Mouse (Mus musculus): ENCODE results near the gene Trmt10a. TPM values are rescaled to one million over a fixed set of nuclear protein-coding genes. Genes with fewer than 3 reads are reported as not detected.

The Trmt10a gene
- polyA plus RNA-seq, 1 experiment, result 1.6 TPM

DNA sequence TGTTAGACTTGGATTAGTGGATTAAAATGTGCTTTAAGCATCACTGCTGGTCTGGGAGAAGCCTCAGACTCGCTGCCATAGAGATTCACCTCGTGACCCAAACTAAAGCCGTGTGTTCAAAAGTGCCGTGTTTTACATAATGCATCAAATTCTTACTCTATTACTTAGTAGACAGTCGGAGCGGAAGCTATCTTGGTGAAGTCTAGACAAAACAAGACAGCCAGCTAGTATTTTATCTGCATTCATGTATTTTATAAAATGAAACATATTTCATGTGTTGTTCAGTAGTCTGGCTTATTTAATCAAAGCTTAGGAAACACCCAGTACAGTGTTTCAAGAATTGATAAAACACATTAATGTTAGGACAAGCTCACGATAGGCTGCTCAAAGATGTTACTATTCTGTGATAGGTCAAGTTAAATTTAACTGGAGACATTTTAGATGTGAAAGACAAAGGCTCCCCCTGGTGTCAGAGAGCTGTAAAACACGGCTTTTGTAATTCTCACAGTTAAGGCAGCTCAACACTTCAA is 1.5 kb downstream of the Trmt10a start, which contains the start of gene Mttp:
Gene Mttp (minus strand): TSS at position 327 of the 530 bp plus-strand sequence.
- peak; percentile 45 for DNase-seq
- peak; percentile 38; the same call in 1 of the 2 replicates for TF ChIP-seq CTCF (IDR thresholded peaks at IDR 0.05; ENCODE audit: insufficient read depth, low read length)
- TF ChIP-seq POLR2A (IDR thresholded peaks at IDR 0.05; ENCODE audit: borderline replicate concordance, extremely low read depth, low read depth, low read length), result no peak
- WGBS, result under 1% methylated on average over 8 of the region's 8 CpGs
- H3K4me3 ChIP-seq (replicated peaks; ENCODE audit: extremely low read depth, low read depth, low read length), result peak within 1 kb of the TSS; percentile 76
- H3K4me1 ChIP-seq (ENCODE audit: control insufficient read depth, insufficient read depth, low read length), result peaks cover 3% of the 10 kb centered on the region; the same call in 1 of the 2 replicates

DNA sequence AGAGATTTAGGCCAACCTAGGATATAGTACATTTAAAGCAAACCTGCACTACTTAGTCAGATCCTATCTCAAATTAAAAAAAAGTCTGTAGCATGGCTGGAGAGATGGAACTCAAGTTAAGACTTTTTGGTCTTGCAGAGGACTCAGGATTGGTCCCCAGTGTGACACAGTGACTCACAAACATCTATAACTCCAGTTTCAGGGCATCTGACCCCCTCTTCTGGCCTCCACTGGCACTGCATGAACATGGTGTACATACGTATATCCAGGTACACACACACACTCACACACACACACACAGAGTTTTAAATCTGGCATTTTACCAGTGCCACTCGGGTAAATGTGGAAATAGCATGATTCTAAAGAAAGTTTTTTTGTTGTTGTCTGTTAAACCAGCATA is 5.6 kb downstream of the Trmt10a start:
- 88% methylated on average over 2 of the region's 2 CpGs for WGBS
- no peak for DNase-seq
- no peak for TF ChIP-seq POLR2A (IDR thresholded peaks at IDR 0.05; ENCODE audit: borderline replicate concordance, extremely low read depth, low read depth, low read length)
- no peak for TF ChIP-seq CTCF (IDR thresholded peaks at IDR 0.05; ENCODE audit: insufficient read depth, low read length)
- no peaks in the 10 kb centered on the region for H3K4me1 ChIP-seq (ENCODE audit: control insufficient read depth, insufficient read depth, low read length)
- no peak overlapping the region for H3K4me3 ChIP-seq (replicated peaks; ENCODE audit: extremely low read depth, low read depth, low read length)

DNA sequence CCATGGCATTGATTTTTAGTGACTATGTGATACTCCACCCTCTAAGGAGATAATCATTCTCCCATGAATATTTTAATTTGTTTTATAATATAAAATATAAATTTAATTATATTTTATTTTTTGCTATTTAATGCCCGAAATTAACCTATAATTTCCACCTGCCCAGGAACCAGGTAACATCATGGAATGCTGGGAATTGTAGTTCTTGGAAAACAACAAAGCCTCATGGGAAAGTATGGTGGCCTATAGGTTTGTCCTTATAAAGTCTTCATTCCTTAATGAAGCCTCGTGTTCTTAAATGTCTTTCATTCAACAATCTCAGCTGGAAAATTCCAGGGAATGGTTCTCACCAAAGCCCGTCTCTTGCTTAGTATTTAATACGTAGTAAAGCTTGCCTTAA is 11.8 kb downstream of the Trmt10a start:
- no peak overlapping the region for H3K4me3 ChIP-seq (replicated peaks; ENCODE audit: extremely low read depth, low read depth, low read length)
- no peaks in the 10 kb centered on the region for H3K4me1 ChIP-seq (ENCODE audit: control insufficient read depth, insufficient read depth, low read length)
- WGBS, result 92% methylated on average over 4 of the region's 4 CpGs
- DNase-seq, result no peak
- TF ChIP-seq CTCF (IDR thresholded peaks at IDR 0.05; ENCODE audit: insufficient read depth, low read length) (no peak), POLR2A (IDR thresholded peaks at IDR 0.05; ENCODE audit: borderline replicate concordance, extremely low read depth, low read depth, low read length) (no peak)

DNA sequence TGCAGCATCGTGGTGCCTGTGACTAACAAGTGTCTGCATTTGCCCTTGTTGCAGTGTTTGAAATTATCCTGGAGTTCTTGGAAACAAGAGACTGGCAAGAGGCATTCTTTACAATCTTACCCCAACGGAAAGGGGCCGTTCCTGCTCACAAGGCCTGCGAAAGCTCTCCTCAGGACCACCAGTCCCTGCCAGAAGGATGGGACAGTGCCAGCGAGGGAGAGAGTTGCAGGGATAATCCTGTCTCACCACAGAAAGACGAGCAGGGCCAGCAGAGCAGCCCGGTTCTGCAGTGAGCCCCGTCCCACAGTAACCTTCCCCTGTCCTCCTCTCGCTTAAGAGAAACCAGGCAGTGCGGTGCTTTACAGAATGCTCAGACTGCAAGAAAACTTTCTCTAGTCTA is 13.4 kb downstream of the Trmt10a start:
- no peak overlapping the region for H3K4me3 ChIP-seq (replicated peaks; ENCODE audit: extremely low read depth, low read depth, low read length)
- 77% methylated on average over 10 of the region's 10 CpGs for WGBS
- DNase-seq, result no peak
- H3K4me1 ChIP-seq (ENCODE audit: control insufficient read depth, insufficient read depth, low read length), result no peaks in the 10 kb centered on the region
- TF ChIP-seq POLR2A (IDR thresholded peaks at IDR 0.05; ENCODE audit: borderline replicate concordance, extremely low read depth, low read depth, low read length) (no peak), CTCF (IDR thresholded peaks at IDR 0.05; ENCODE audit: insufficient read depth, low read length) (no peak)

DNA sequence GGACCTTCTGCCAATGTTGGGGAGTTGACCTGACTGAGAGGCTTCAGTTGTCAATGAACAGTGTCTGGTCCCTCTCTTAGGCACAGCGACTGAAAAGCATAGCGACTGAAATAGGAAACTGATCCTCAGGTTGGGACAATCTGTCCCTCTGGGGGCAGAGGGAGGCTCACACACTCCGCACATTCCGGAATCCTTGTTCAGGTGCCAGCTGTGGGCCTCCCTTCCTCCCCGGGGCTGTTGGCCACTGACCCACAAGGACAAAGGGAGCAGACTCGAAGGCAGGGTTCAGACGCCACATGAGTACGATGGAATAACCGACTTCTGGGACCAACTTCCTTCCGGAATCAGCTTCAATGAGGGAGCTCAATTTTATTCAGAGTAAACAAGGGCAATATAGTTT is 18.4 kb downstream of the Trmt10a start:
- DNase-seq, result no peak
- no peak for TF ChIP-seq CTCF (IDR thresholded peaks at IDR 0.05; ENCODE audit: insufficient read depth, low read length)
- TF ChIP-seq POLR2A (IDR thresholded peaks at IDR 0.05; ENCODE audit: borderline replicate concordance, extremely low read depth, low read depth, low read length), result no peak
- no peak overlapping the region for H3K4me3 ChIP-seq (replicated peaks; ENCODE audit: extremely low read depth, low read depth, low read length)
- no peaks in the 10 kb centered on the region for H3K4me1 ChIP-seq (ENCODE audit: control insufficient read depth, insufficient read depth, low read length)
- WGBS, result 81% methylated on average over 10 of the region's 10 CpGs

DNA sequence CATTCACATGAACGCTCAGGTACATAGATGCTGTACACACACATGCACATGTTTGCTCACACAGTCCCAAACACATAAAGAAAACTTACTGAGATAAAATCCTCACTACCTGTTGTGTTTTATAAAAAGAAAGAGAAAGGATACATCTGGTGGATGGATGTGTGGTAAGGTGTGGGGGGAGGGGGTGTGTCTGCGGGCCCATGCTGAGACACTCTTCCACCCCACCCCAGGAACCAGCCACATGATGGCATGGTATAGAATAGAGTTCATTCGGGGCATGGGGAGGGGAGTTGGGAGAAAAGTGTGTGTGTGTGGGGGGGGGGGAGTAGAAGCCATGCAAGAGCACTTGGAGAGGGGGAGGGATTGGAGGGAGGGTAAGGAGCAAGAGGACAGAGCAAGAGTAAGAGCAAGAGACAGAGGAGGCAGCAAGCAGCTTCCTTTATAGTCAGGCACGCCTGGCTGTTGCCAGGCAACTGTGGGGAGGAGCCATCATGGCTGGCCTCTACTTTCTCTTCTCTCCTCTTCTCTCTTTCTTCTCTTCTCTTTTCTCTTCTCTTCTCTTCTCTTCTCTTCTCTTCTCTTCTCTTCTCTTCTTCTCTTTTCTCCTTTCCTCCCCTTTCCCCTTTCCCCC is 19.4 kb downstream of the Trmt10a start:
- DNase-seq, result no peak
- WGBS, result 57% methylated on average over 4 of the region's 4 CpGs
- TF ChIP-seq POLR2A (IDR thresholded peaks at IDR 0.05; ENCODE audit: borderline replicate concordance, extremely low read depth, low read depth, low read length) (no peak), CTCF (IDR thresholded peaks at IDR 0.05; ENCODE audit: insufficient read depth, low read length) (no peak)
- no peak overlapping the region for H3K4me3 ChIP-seq (replicated peaks; ENCODE audit: extremely low read depth, low read depth, low read length)
- no peaks in the 10 kb centered on the region for H3K4me1 ChIP-seq (ENCODE audit: control insufficient read depth, insufficient read depth, low read length)

DNA sequence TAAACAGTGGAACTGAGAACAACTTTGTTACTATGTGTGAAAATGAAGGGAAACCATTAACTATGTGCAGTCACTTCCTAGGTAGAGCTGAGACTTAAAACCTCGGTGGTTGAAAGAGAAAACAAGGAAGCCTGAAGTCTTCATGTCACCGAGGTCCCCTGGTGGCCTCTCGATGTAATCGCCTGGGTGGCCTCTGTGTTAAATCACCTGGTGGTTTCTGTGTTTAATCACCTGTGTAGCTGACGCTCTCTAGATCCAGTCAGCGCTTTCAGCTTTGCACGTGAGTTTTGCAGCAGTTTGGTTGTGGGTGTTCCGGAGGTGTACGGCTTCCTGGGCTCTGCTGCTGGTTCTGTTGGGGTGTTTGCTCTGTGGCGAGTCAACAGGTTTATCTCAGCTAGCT is 30.0 kb downstream of the Trmt10a start:
- no peak for TF ChIP-seq CTCF (IDR thresholded peaks at IDR 0.05; ENCODE audit: insufficient read depth, low read length)
- no peak for TF ChIP-seq POLR2A (IDR thresholded peaks at IDR 0.05; ENCODE audit: borderline replicate concordance, extremely low read depth, low read depth, low read length)
- Histone ChIP-seq H3K4me1 (ENCODE audit: control insufficient read depth, insufficient read depth, low read length) (no peaks in the 10 kb centered on the region), H3K4me3 (replicated peaks; ENCODE audit: extremely low read depth, low read depth, low read length) (no peak overlapping the region)
- WGBS, result 79% methylated on average over 10 of the region's 10 CpGs
- no peak for DNase-seq

DNA sequence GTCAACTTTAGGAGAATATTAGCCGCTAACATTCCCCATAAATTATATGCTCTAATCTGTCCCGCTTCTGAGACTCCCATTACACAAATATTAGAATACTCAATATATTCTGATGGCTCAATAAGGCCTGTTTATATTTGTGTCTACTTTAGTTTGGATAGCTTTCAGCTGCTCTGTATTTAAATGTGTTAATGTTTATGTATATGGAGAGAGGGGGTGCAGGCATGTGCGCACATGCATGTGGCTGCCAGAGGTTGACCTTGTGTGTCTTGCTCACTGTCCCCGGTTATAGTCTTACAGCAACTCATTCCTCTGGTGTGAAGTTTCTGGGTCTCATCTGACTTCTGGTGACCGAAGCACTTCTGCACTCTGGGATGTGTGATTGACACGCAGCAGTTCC is 32.3 kb downstream of the Trmt10a start:
- DNase-seq, result no peak
- TF ChIP-seq CTCF (IDR thresholded peaks at IDR 0.05; ENCODE audit: insufficient read depth, low read length), result no peak
- no peak for TF ChIP-seq POLR2A (IDR thresholded peaks at IDR 0.05; ENCODE audit: borderline replicate concordance, extremely low read depth, low read depth, low read length)
- Histone ChIP-seq H3K4me3 (replicated peaks; ENCODE audit: extremely low read depth, low read depth, low read length) (no peak overlapping the region), H3K4me1 (ENCODE audit: control insufficient read depth, insufficient read depth, low read length) (no peaks in the 10 kb centered on the region)
- 74% methylated on average over 6 of the region's 6 CpGs for WGBS

DNA sequence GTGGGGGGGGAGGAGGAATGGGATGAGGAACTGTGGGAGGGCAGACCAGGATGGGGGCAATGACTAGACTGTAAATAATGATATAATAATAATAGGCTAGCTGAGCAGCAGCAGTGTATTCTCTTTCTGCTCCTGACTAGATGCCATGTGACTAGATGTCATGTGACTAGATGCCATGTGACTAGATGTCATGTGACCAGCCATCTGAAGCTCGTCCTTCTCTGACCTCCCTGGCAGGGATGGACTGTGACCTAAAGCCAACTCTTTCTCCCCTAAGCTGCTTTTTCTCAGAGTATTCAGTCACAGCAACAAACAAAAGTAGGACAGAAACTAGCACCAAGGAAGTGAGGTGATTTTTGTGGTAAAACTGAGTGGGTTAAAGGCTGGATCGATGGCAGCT is 38.8 kb downstream of the Trmt10a start:
- Histone ChIP-seq H3K4me3 (replicated peaks; ENCODE audit: extremely low read depth, low read depth, low read length) (no peak overlapping the region), H3K4me1 (ENCODE audit: control insufficient read depth, insufficient read depth, low read length) (no peaks in the 10 kb centered on the region; the same call in 1 of the 2 replicates)
- TF ChIP-seq CTCF (IDR thresholded peaks at IDR 0.05; ENCODE audit: insufficient read depth, low read length) (no peak), POLR2A (IDR thresholded peaks at IDR 0.05; ENCODE audit: borderline replicate concordance, extremely low read depth, low read depth, low read length) (no peak)
- no peak for DNase-seq
- WGBS, result 75% methylated on average over 2 of the region's 2 CpGs

DNA sequence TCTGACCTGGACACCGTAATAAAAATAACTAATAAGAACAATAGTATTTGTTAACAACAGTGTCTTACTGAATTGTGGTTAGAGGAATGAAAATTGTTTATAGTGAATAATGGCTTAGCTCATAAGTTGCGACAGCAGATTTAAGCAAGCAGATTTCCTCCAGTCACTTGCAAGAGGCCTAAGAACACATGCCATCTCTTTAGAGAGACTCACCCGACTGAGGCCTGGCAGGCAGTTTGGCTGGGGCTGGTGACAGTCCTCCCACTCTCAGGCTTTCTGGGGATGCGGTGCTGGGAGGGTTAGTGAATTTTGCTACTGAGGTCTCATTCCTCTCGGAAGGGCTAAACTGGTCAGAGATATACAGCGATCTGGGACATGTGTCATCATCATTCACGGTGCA is 40.1 kb downstream of the Trmt10a start:
- no peak for TF ChIP-seq POLR2A (IDR thresholded peaks at IDR 0.05; ENCODE audit: borderline replicate concordance, extremely low read depth, low read depth, low read length)
- TF ChIP-seq CTCF (IDR thresholded peaks at IDR 0.05; ENCODE audit: insufficient read depth, low read length), result no peak
- H3K4me1 ChIP-seq (ENCODE audit: control insufficient read depth, insufficient read depth, low read length), result no peaks in the 10 kb centered on the region; the same call in 1 of the 2 replicates
- 75% methylated on average over 7 of the region's 7 CpGs for WGBS
- DNase-seq, result no peak
- no peak overlapping the region for H3K4me3 ChIP-seq (replicated peaks; ENCODE audit: extremely low read depth, low read depth, low read length)
